Mouse (Mus musculus) cerebellum, adult (tissue): ENCODE measurements around the gene Stag1.

Source experiments
- ATAC-seq: cut with Nextera tagmentation; 2 replicates; pipeline ENCODE4 v1.9.2; 2017; ENCODE audit warnings: mild to moderate bottlenecking, moderate library complexity, mixed read lengths; ENCODE audit not compliant: insufficient number of reproducible peaks, low FRiP score, low TSS enrichment

The Stag1 gene

GRCm38 (mm10) chr9:101005866-101006265, 408.3 kb downstream of the Stag1 start:
- ATAC-seq = no peak
